Mouse (Mus musculus) embryonic facial prominence, embryonic 12.5 days (tissue): Measurements from ENCODE around the gene Dmbt1. TPM values are rescaled to one million over a fixed set of nuclear protein-coding genes. Genes with fewer than 3 reads are reported as not detected.
"Not testable (repeated sequence)": the region's sequence is repeated elsewhere in the genome, so short reads cannot be mapped to it uniquely, and the experiment has no call there.

Experiments
- ATAC-seq: fragments of 200-750 bp; cut with Nextera tagmentation; 2 replicates; pipeline ENCODE4 v1.8.0; 2017; ENCODE audit not compliant: insufficient number of reproducible peaks, insufficient read depth, low FRiP score, low TSS enrichment
- H3K27ac ChIP-seq: fragments of 300-500 bp; sonication (generic); 2 replicates; pipeline ENCODE4 v1.5.1; 2016; ENCODE audit warnings: mild to moderate bottlenecking
- H3K27me3 ChIP-seq: fragments of 300-500 bp; sonication (generic); 2 replicates; pipeline ENCODE4 v1.6.1; 2016; ENCODE audit warnings: mild to moderate bottlenecking, moderate library complexity
- H3K36me3 ChIP-seq: fragments of 300-500 bp; sonication (generic); 2 replicates; pipeline ENCODE4 v1.6.1; 2016; ENCODE audit warnings: mild to moderate bottlenecking
- H3K4me1 ChIP-seq: fragments of 300-500 bp; sonication (generic); 2 replicates; pipeline ENCODE4 v1.6.1; 2016
- H3K4me2 ChIP-seq: fragments of 300-500 bp; sonication (generic); replicated peaks from 2 replicates; pipeline ENCODE4 v1.6.1; 2016; ENCODE audit warnings: mild to moderate bottlenecking, moderate library complexity
- H3K4me3 ChIP-seq: fragments of 300-500 bp; sonication (generic); 2 replicates; pipeline ENCODE4 v1.5.1; 2016; ENCODE audit warnings: mild to moderate bottlenecking
- H3K9ac ChIP-seq: fragments of 300-500 bp; sonication (generic); 2 replicates; pipeline ENCODE4 v1.6.1; 2016; ENCODE audit warnings: mild to moderate bottlenecking, moderate library complexity
- H3K9me3 ChIP-seq: fragments of 300-500 bp; sonication (generic); 2 replicates; pipeline ENCODE4 v1.6.1; 2016; ENCODE audit warnings: mild to moderate bottlenecking, moderate library complexity
- WGBS: fragments of 180-500 bp; shearing (Covaris S2); methylation state at CpG from one replicate; pipeline ENCODE4 v1.1.7; 2016; 5-methylcytosine and 5-hydroxymethylcytosine counted together
- polyA plus RNA-seq: library from polyadenylated mRNA; unstranded; fragments of >200 nt; fragmentation: Nextera tagmentation; extraction: Ambion mirVana; gene quantifications from 2 replicates; pipeline ENCODE4 v1.2.1, GENCODE M21; 2016

Dmbt1 gene
- polyA plus RNA-seq, 1 experiment from 2014 or later = not detected

- Histone ChIP-seq H3K9me3 (0 out of 2 replicates have a peak, but pooled peaks cover 6% of the 10 kb centered on the region), H3K4me2 (no peak overlapping the region), H3K9ac (no peak overlapping the region), H3K36me3 (no peaks in the 10 kb centered on the region), H3K4me1 (no peaks in the 10 kb centered on the region), H3K4me3 (no peak overlapping the region), H3K27me3 (no peaks in the 10 kb centered on the region), H3K27ac (no peak overlapping the region)
- ATAC-seq = no peak
- WGBS = 100% methylated on average over 2 of the region's 2 CpGs
These were observed 24.6 kb upstream of the Dmbt1 start for GRCm38 (mm10) chr7:131007221-131007620.

- Histone ChIP-seq H3K36me3 (no peaks in the 10 kb centered on the region), H3K27me3 (no peaks in the 10 kb centered on the region), H3K4me1 (no peaks in the 10 kb centered on the region), H3K9ac (no peak overlapping the region), H3K4me2 (no peak overlapping the region), H3K27ac (no peak overlapping the region), H3K4me3 (no peak overlapping the region), H3K9me3 (0 out of 2 replicates have a peak, but pooled peaks cover 6% of the 10 kb centered on the region)
- WGBS = 81% methylated on average over 5 of the region's 5 CpGs
- no peak for ATAC-seq
These were observed 22.7 kb upstream of the Dmbt1 start for GRCm38 (mm10) chr7:131009178-131009577.

- H3K4me1 ChIP-seq = no peaks in the 10 kb centered on the region
- no peak overlapping the region for H3K9ac ChIP-seq
- no peaks in the 10 kb centered on the region for H3K36me3 ChIP-seq
- H3K4me2 ChIP-seq = no peak overlapping the region
- H3K4me3 ChIP-seq = no peak overlapping the region
- no peaks in the 10 kb centered on the region for H3K9me3 ChIP-seq
- no peak for ATAC-seq
- no peak overlapping the region for H3K27ac ChIP-seq
- no peaks in the 10 kb centered on the region for H3K27me3 ChIP-seq
- WGBS = 88% methylated on average over 1 of the region's 1 CpGs
These were observed 20.0 kb upstream of the Dmbt1 start for GRCm38 (mm10) chr7:131011901-131012300.

DNA sequence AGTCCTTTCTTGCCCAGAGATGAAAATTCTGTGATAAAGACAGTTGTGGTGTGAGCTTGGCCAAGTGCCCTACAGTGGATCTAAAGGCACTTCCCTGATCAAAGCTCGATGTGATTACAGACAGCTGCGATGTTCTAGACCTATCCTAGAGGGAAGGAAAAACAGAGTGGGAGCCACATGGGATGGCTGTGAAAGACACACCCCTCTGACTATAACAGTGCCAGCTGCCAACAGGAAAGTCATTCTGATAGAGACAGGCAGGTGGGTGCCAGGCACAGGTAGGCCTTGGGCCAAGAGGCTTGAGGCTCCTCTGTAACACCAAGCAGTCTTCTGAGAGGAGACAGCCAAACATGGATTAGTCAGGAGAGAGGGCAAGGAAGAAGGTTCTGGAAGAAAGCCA lies 12.7 kb upstream of the Dmbt1 start:
- no peak overlapping the region for H3K9ac ChIP-seq
- WGBS = 84% methylated on average over 2 of the region's 2 CpGs
- no peak overlapping the region for H3K4me3 ChIP-seq
- no peak overlapping the region for H3K4me2 ChIP-seq
- no peaks in the 10 kb centered on the region for H3K27me3 ChIP-seq
- no peak overlapping the region for H3K27ac ChIP-seq
- H3K4me1 ChIP-seq = no peaks in the 10 kb centered on the region
- H3K9me3 ChIP-seq = no peaks in the 10 kb centered on the region
- H3K36me3 ChIP-seq = no peaks in the 10 kb centered on the region
- no peak for ATAC-seq

DNA sequence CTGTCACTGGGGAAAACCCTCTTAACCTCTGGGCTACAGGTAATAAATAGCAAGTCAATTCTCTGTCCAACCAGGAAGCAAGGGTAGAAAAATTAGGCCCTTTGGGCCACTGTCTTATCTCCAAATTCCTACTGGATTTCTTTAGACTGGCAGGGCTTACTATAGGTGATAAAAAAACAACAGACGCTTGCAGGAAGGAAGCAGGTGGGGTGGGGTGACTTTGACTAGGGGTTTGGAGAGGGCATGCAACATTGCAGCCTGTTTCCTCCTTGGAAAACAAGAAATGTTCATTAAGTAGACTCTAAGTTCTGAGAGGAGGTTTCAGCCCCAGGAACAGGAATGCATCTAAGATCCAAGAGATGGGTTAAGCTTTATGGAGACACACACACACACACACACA lies 7.0 kb upstream of the Dmbt1 start:
- Histone ChIP-seq H3K9me3 (no peaks in the 10 kb centered on the region), H3K4me2 (no peak overlapping the region)
- 59% methylated on average over 1 of the region's 1 CpGs for WGBS

GRCm38 (mm10) chr7:131027557-131027956 lies 4.3 kb upstream of the Dmbt1 start:
- WGBS = 61% methylated on average over 1 of the region's 1 CpGs
- Histone ChIP-seq H3K36me3 (no peaks in the 10 kb centered on the region), H3K27ac (no peak overlapping the region), H3K9me3 (no peaks in the 10 kb centered on the region), H3K4me3 (no peak overlapping the region), H3K4me1 (no peaks in the 10 kb centered on the region), H3K9ac (no peak overlapping the region), H3K4me2 (no peak overlapping the region), H3K27me3 (no peaks in the 10 kb centered on the region)
- ATAC-seq = no peak

More for the DNA sequence above, 7.0 kb upstream of the Dmbt1 start:
- Histone ChIP-seq H3K4me1 (no peaks in the 10 kb centered on the region), H3K4me3 (no peak overlapping the region), H3K36me3 (no peaks in the 10 kb centered on the region), H3K27me3 (no peaks in the 10 kb centered on the region), H3K27ac (no peak overlapping the region), H3K9ac (no peak overlapping the region)
- ATAC-seq = no peak

DNA sequence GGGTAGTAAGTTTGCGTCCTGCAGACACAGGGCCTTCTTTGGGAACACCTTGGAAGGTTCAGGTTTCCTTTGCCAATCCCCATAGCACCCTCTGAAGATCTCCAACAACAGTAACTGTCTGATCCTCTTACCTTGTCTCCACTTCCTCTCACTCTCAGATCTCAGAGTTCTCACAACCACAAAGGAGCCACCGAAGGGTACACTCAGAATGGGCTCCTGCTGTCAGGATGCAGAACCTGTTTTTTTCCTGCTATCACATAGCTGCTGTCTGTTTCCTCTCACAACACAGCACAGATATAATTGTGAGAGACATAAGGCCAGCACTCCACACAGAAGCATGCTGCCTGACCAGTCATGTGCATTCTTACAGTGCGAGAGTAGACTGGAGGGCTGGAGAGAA lies 4.5 kb downstream of the Dmbt1 start:
- Histone ChIP-seq H3K36me3 (no peaks in the 10 kb centered on the region), H3K4me2 (no peak overlapping the region), H3K4me3 (no peak overlapping the region), H3K4me1 (no peaks in the 10 kb centered on the region), H3K27me3 (no peaks in the 10 kb centered on the region), H3K9me3 (no peaks in the 10 kb centered on the region), H3K9ac (no peak overlapping the region), H3K27ac (no peak overlapping the region)
- 76% methylated on average over 3 of the region's 3 CpGs for WGBS
- no peak for ATAC-seq

GRCm38 (mm10) chr7:131037083-131037482 lies 5.2 kb downstream of the Dmbt1 start:
- ATAC-seq = no peak
- no peaks in the 10 kb centered on the region for H3K27me3 ChIP-seq
- no peaks in the 10 kb centered on the region for H3K9me3 ChIP-seq
- no peaks in the 10 kb centered on the region for H3K4me1 ChIP-seq
- no peak overlapping the region for H3K4me2 ChIP-seq
- no peaks in the 10 kb centered on the region for H3K36me3 ChIP-seq
- H3K27ac ChIP-seq = no peak overlapping the region
- no peak overlapping the region for H3K4me3 ChIP-seq
- H3K9ac ChIP-seq = no peak overlapping the region
- 93% methylated on average over 2 of the region's 2 CpGs for WGBS

- not testable (repeated sequence) for H3K27ac ChIP-seq, H3K4me3 ChIP-seq, H3K9me3 ChIP-seq, H3K4me2 ChIP-seq, H3K36me3 ChIP-seq, ATAC-seq, H3K4me1 ChIP-seq, H3K27me3 ChIP-seq, H3K9ac ChIP-seq
- 80% methylated on average over 8 of the region's 8 CpGs for WGBS
These were observed 8.9 kb downstream of the Dmbt1 start for GRCm38 (mm10) chr7:131040760-131041159.

DNA sequence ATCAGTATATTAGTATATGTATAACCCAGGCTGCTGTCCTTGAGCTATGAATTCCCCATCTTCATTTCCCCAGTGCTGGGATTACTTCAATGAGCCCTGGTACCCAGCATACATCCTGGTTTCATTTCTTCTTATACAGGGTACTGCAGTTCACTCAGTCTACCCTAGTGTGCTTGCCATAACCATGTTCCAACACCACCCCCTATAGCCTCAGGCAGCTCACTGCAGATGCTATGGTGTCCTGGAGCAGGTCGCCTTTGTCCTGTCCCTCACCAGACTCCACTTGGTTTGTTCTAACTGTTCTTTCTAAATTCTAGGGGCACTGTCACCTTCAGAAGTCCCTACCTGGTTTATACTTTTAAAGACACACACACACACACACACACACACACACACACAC lies 10.8 kb downstream of the Dmbt1 start:
- Histone ChIP-seq H3K27me3 (no peaks in the 10 kb centered on the region), H3K27ac (no peak overlapping the region)
- WGBS = 59% methylated on average over 1 of the region's 1 CpGs

DNA sequence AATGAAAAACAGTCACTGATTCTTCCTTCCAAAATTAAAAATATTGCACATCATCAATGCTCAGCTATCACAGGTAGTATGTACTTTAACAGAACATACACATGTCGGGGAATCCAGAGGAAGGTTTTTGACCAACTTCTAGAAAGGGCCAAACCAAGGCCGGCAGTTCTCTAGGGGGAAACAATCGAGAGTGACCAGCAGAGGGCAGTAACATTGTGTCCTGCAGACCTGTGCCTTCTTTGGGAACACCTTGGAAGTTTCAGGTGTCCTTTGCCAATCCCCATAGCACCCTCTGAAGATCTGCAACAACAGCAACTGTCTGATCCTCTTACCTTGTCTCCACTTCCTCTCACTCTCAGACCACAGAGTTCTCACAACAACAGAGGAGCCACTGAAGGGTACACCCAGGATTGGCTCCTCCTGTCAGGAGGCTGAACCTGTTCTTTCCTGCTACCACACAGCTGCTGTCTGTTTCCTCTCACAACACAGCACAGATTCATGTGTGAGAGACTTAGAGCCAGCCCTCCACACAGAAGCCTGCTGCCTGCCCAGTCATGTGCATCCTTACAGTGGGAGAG lies 13.5 kb downstream of the Dmbt1 start:
- not testable (repeated sequence) for H3K27me3 ChIP-seq, H3K9ac ChIP-seq, H3K9me3 ChIP-seq, ATAC-seq, H3K27ac ChIP-seq, H3K4me2 ChIP-seq, H3K36me3 ChIP-seq, H3K4me1 ChIP-seq, H3K4me3 ChIP-seq
- 28% methylated on average over 3 of the region's 3 CpGs for WGBS

More for the DNA sequence above, 10.8 kb downstream of the Dmbt1 start:
- Histone ChIP-seq H3K4me1 (no peaks in the 10 kb centered on the region), H3K9ac (no peak overlapping the region), H3K36me3 (no peaks in the 10 kb centered on the region), H3K4me3 (no peak overlapping the region), H3K4me2 (no peak overlapping the region), H3K9me3 (no peaks in the 10 kb centered on the region)
- no peak for ATAC-seq

- H3K9me3 ChIP-seq, H3K27me3 ChIP-seq, H3K4me2 ChIP-seq, H3K27ac ChIP-seq, H3K4me3 ChIP-seq, H3K4me1 ChIP-seq, H3K36me3 ChIP-seq, H3K9ac ChIP-seq, ATAC-seq: not testable (repeated sequence)
- WGBS = 83% methylated on average over 8 of the region's 8 CpGs
These were observed 18.0 kb downstream of the Dmbt1 start for GRCm38 (mm10) chr7:131049829-131050228.
